ENCODE assay signal across 19 mouse cellular contexts in genomic region chr5:146627901-146628300, GRCm38 (mm10). TPM values are rescaled to one million over a fixed set of nuclear protein-coding genes. Genes with fewer than 3 reads are reported as not detected.
A peak's percentile ranks its signal among the peaks of the same experiment; 100 is the strongest.
DNase-seq lines count a peak whose midpoint lies in the region; ATAC-seq and TF ChIP-seq lines count a peak whose summit lies in the region.
"Had no signal": no experiment of that assay in that cellular context is flagged by ENCODE, and none has a peak within 500 bp of the region (broad histone marks: within the 10 kb centered on the region; RNA-seq: fewer than 3 reads in every experiment).

No protein-coding gene starts in this region.

- DNase-seq in frontal cortex, postnatal 14 days (ENCODE audit: low spot score in 2 of 2), result no peak
- no peak for DNase-seq in layer of hippocampus, adult 2 months (ENCODE audit: low spot score in 2 of 2)
- DNase-seq in layer of hippocampus, postnatal 25 days (ENCODE audit: extremely low spot score in 1 of 2, low spot score in 1 of 2), result no peak
- DNase-seq in MN1 (ENCODE audit: low spot score), result peak; percentile 54
- peak; percentile 77 for DNase-seq in brain, adult 2 months (ENCODE audit: low read depth, low spot score)
- no peak for DNase-seq in urinary bladder, adult 18-20 months (ENCODE audit: low spot score in 2 of 2)
- DNase-seq: cerebellum, adult 11 months; cerebellum, postnatal 36 days; gastrocnemius, postnatal 10 days; heart, adult 18-20 months; heart, postnatal 4 days; kidney, adult 8-10 months; layer of hippocampus, adult 9-11 months; lung, adult 18-20 months; lung, postnatal 4 days; thymus, adult 18-20 months had no signal

- peak overlapping the region; percentile 86 for H3K27ac ChIP-seq in layer of hippocampus, adult 2 months

- no peak for TF ChIP-seq CTCF in layer of hippocampus, adult 2 months (conservative IDR thresholded peaks at IDR 0.05)

- ATAC-seq in frontal cortex, adult (ENCODE audit: low TSS enrichment), result peak; percentile 13; the same call in 1 of the 2 replicates
- no peak for ATAC-seq in megakaryocyte, adult 5-6 weeks (ENCODE audit: poor library complexity, severe bottlenecking)

- no peak overlapping the region for H3K4me3 ChIP-seq in layer of hippocampus, adult 2 months

RNA-seq across cellular contexts. Expression of gene Gpr12, which starts 42.9 kb away (rescaled TPM):
- 10 to 100 TPM; 37.1 to 45.2 TPM for total RNA-seq in layer of hippocampus, adult 2 months (2021)
- total RNA-seq in layer of hippocampus, postnatal 25 days (2021), result 10 to 100 TPM; 40.9 to 44.1 TPM
- total RNA-seq in megakaryocyte, adult 5-6 weeks (2015), result not detected in 2 replicates
- not detected in 2 replicates for total RNA-seq in megakaryocyte, adult 5-6 weeks (2017)
- total RNA-seq: heart, postnatal 4 days; neutrophil, adult 5-6 weeks had no signal

Comparison
In these comparisons a context has a peak if more than half of its experiments do, and no peak if none do; other contexts are left out.
1. DNase-seq: peak in MN1 (single experiment) and brain, adult 2 months (single experiment); none in frontal cortex, postnatal 14 days (0 of 2), layer of hippocampus, adult 2 months (0 of 2), layer of hippocampus, postnatal 25 days (0 of 2) and urinary bladder, adult 18-20 months (0 of 2).
2. RNA of gene Gpr12, which starts 42.9 kb away (total RNA-seq): 37.1 to 45.2 TPM in layer of hippocampus, adult 2 months and 40.9 to 44.1 TPM in layer of hippocampus, postnatal 25 days; not detected in megakaryocyte, adult 5-6 weeks; every median in the first group is over 10 times any median in the second.